Mouse (Mus musculus) olfactory bulb, adult 2 months (tissue): Measurements from ENCODE around the gene Scyl1. TPM values are rescaled to one million over a fixed set of nuclear protein-coding genes. Genes with fewer than 3 reads are reported as not detected.

Source experiments
- H3K27ac ChIP-seq: fragments of 200-500 bp; 2 replicates; pipeline ENCODE4 v1.5.1; 2012; ENCODE audit warnings: low read depth, low read length; ENCODE audit not compliant: insufficient read depth
- H3K4me1 ChIP-seq: fragments of 200-500 bp; 2 replicates; pipeline ENCODE4 v1.6.1; 2012; ENCODE audit warnings: low read length; ENCODE audit not compliant: control insufficient read depth, insufficient read depth
- H3K4me3 ChIP-seq: fragments of 200-500 bp; 2 replicates; pipeline ENCODE4 v1.5.1; 2012; ENCODE audit warnings: mild to moderate bottlenecking, low read depth, low read length, moderate library complexity; ENCODE audit not compliant: insufficient read depth
- CTCF ChIP-seq: fragments of 200-500 bp; IDR thresholded peaks from 2 replicates; pipeline ENCODE4 v1.5.1; 2012; ENCODE audit warnings: low read depth, mild to moderate bottlenecking, low read length, moderate library complexity; ENCODE audit not compliant: insufficient read depth
- POLR2A ChIP-seq: fragments of 200-500 bp; IDR thresholded peaks from 2 replicates; pipeline ENCODE4 v1.6.1; 2012; ENCODE audit warnings: mild to moderate bottlenecking, low read depth, low read length, moderate library complexity; ENCODE audit not compliant: insufficient read depth
- WGBS: fragments of 180-500 bp; shearing (Covaris S2); methylation state at CpG from one replicate; pipeline ENCODE4 v1.1.7; 2018; 5-methylcytosine and 5-hydroxymethylcytosine counted together
- polyA plus RNA-seq: library from polyadenylated mRNA; stranded (reverse); fragments of >200 nt; gene quantifications from 2 replicates; pipeline ENCODE4 v1.2.4, GENCODE M21; 2012; ENCODE audit warnings: low replicate concordance; ENCODE audit not compliant: missing spikeins, insufficient read depth, insufficient read length

Gene Scyl1
- polyA plus RNA-seq, 1 experiment = not detected

DNA sequence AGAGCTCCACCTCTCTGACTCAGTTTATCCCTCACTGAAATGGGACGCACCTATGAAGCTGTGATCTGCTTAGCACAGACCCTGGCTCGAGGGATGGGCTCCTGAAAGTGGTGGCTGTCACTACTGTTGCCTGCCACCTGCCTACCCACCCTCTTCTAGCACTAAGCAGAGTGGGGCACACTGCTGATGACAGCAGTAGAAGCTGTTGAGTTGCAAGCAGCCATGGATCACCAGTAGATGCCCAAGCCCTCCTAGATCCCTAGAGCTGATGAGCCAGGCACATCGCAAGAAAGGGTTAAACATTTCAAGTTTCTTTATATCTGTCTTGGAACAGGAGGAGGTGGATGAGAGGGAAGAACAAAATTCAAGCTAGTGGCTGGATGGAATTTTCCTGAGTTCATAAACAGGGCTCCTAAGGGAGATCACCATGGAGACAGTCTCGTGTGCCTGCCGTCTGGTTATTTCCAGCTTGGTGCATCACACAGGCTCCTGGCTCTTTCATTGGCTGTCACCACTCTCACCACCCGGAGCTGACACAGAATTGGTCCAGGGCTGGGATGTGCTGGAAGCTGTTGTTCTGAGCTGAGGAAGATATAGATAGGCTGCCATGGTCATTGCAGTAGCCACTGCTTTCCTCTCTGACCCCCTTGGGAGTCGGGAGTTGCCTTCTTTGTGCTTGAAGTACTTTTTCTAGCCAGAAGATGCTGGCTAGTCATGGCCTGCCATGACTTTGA lies 40.7 kb upstream of the Scyl1 start:
- Histone ChIP-seq H3K27ac (peak overlapping the region; percentile 100), H3K4me1 (peaks cover 79% of the 10 kb centered on the region), H3K4me3 (no peak overlapping the region)
- TF ChIP-seq POLR2A = peak; percentile 44; the same call in 1 of the 2 replicates
- TF ChIP-seq CTCF = no peak
- WGBS = 17% methylated on average over 7 of the region's 7 CpGs

DNA sequence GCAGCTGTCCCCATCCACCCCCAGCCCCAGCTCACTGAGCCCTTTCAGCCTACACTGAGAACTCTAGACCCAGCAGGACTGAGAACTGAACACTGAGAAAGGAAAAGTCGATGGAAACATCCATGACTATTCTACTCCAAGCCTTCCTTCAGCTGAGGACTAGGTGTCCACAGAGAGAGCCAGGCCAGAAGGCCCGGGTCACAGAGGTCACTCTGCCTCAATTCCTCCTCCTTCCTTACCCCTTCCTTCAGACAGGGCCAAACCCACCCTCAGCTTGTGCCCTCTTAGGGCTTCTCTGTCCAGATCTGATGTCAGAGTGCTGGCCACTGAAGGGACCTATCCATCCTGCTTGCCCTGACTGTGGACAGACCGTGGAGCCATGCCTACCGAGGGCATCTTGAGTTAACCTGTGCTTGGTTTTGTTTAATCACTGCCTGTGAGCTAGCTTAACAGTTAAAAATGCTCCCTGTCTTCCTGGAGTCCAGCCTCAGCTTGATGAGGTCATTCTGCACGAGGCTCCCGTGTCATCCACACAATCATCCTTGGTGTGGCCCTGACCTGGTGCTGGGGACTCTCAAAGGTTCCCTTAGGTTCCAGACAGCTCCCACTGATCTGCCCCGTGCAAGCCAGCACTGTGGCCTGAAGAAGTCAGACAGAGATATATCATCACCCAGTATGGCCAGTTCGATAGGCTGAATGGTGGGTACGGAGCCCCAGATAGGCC lies 39.8 kb upstream of the Scyl1 start:
- 50% methylated on average over 9 of the region's 9 CpGs for WGBS
- Histone ChIP-seq H3K27ac (peak overlapping the region; percentile 100), H3K4me3 (no peak overlapping the region), H3K4me1 (peaks cover 80% of the 10 kb centered on the region)
- TF ChIP-seq CTCF (no peak), POLR2A (no peak)

DNA sequence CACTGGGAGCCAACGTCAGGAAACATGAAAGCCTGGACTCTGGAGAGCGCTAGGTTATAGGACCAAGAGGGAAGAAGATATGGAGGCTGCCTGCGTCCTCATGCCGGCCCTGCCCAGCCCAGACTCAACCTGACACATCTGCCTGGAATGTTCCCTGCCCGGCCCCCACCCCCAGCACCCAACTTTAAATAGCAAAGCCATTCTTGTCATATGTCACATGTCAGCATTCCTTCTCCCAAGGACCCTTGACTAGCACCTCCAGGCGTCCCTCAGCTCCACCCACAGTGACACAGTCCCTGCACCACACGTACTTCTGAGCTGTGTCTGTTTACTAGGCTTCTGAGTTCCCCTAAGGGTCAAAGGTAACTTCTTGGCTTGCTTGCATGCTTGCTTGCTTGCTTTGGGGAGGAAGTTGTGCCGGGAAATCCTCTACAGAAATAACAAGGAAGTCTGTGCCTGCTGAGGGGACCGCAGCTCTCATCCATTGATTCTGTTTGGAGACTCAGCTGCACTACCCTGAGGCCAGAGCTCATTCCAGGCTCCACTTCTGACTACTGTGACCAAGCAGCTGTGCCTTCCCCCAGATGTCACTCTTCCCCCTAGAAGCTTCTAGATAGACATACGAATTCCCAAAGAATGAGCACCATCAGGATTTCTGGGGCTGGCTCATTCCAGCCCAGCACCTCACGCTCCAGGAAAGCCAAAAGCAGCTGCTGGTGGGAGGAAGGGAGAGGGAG lies 39.1 kb upstream of the Scyl1 start:
- peaks cover 82% of the 10 kb centered on the region for H3K4me1 ChIP-seq
- H3K27ac ChIP-seq = peak overlapping the region; percentile 100
- 25% methylated on average over 11 of the region's 11 CpGs for WGBS
- H3K4me3 ChIP-seq = no peak overlapping the region
- no peak for TF ChIP-seq POLR2A
- TF ChIP-seq CTCF = no peak

DNA sequence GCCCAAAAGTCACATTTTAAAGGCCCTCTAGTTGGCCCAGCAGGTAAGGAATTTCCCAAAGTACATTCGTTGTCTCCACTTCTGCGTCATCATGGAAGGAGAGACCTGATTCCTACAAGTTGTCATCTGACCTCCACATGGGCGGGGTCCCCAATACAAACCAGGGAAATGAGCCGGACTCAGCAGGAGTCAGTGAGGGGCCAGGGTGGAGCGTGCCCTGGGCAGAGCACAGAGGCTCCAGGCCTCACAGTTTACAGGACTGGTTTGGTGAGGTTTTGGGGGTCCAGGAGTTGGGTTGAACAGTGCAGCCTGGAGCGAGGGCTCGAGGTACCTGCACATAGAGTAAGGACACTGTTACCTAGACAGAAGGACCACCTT lies 38.5 kb upstream of the Scyl1 start:
- no peak overlapping the region for H3K4me3 ChIP-seq
- no peak for TF ChIP-seq CTCF
- no peak for TF ChIP-seq POLR2A
- peak overlapping the region; percentile 100 for H3K27ac ChIP-seq
- 72% methylated on average over 7 of the region's 7 CpGs for WGBS
- peaks cover 82% of the 10 kb centered on the region for H3K4me1 ChIP-seq

DNA sequence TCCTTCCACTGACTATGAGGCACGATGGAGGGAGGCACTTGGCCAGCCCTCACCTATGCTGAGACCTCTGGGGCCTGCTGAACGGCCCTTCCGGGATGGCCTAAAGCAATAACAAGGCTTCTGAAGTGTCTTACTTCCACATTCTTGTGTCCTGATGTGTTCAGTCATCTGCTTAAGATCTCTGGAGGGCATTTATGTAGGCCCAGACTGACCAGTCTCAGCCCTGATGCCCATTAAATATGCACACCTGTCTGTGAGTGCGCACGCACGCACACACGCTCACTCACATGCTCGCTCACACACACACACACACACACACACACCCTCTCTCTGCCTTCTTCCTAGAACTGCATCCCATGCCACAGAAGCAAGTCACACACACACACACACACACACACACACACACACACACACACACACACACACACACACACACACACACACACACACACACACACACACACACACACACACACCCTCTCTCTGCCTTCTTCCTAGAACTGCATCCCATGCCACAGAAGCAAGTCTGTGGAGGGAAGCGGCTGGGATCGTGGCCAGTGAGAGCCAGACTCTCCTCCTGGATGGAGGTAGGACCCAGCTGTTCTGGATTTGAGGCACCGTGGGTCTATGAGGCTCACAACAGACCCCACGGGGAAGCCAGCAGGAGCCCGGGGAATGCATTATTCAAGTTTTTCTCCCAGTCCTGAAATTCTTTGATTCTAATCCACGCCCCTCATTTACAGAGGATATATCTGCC lies 37.9 kb upstream of the Scyl1 start:
- H3K4me1 ChIP-seq = peaks cover 80% of the 10 kb centered on the region
- H3K27ac ChIP-seq = peak overlapping the region; percentile 100
- 61% methylated on average over 14 of the region's 14 CpGs for WGBS

DNA sequence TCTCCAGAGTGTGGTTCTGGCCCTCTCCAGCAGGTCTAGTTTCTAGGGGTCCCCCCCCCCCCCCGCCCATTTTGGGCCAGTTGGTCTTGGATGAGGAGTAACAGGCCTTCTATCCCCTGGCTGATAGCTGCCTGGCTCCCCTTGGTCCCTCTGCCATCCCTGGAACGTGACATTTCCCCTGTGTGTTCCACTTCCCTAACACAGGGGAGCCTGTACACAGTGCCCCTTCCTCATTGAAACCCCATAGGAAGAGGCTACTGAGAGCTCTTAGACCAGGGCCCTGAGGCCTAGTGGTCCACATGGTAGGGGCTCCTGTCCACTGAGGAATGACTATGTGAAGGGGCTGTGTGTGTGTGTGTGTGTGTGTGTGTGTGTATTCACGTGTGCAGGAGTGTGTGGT lies 36.5 kb upstream of the Scyl1 start:
- no peak overlapping the region for H3K27ac ChIP-seq
- 55% methylated on average over 3 of the region's 3 CpGs for WGBS
- peaks cover 82% of the 10 kb centered on the region for H3K4me1 ChIP-seq
- TF ChIP-seq POLR2A (no peak), CTCF (no peak)
- no peak overlapping the region for H3K4me3 ChIP-seq

More for the DNA sequence above, 37.9 kb upstream of the Scyl1 start:
- H3K4me3 ChIP-seq = no peak overlapping the region
- TF ChIP-seq POLR2A (no peak), CTCF (no peak)

DNA sequence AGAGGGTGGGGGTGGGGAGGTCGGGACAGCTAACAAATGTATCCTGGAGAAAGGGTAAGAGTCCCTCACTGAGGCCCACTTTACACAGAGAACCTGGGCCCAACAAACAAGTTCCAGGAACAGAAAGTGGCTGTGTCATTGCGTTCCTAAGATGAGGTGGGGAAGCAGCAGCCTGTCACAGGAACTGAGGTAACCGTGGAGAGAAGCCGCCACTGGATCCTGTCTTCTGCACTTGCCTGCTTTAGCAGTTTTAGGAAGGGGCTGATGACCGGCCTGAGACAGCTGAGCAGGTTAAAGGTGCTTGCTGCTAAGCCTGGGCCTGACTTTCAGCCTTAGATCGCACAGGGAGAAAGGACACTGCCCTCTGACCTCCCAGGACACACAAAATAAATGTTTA lies 35.6 kb upstream of the Scyl1 start:
- Histone ChIP-seq H3K27ac (peak overlapping the region; percentile 93), H3K4me3 (no peak overlapping the region), H3K4me1 (peaks cover 76% of the 10 kb centered on the region)
- 38% methylated on average over 6 of the region's 6 CpGs for WGBS
- no peak for TF ChIP-seq POLR2A
- no peak for TF ChIP-seq CTCF

DNA sequence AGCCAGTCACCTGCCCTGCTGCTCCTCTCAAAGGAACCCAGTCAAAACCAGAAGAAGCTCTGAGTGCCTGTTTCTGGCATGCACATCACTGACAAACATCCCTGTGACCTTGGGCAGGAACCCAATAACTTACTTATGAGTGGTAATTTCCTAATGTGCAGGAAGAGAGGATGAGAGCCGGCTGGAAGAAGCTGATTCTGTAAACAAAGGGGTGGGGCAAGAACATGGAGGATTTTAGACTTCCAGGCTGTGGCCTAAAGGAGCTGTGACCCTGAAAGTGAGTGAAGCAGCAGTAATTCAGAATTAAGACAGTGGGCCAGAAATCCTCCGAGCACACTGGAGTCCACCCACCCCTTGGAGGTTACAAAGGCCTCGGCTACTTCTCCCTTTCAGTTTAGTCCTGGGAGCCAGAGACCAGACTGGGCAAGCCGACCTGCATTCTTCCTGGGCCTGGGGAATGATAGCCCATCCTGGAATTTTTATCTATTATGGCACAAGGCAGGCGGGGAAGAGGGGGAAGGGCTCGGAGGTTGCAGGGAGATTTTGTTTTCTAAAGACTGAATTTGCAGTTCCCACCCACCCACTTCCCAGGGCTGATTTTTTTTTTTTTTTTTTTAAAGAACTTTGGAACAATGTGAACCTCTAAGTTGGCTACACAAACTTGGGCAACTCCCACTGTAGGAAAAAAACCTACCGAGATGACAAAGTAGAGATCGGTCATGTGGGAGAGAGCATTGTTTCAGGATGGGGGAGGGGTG lies 35.0 kb upstream of the Scyl1 start:
- TF ChIP-seq CTCF = no peak
- no peak for TF ChIP-seq POLR2A
- WGBS = 3% methylated on average over 8 of the region's 8 CpGs
- Histone ChIP-seq H3K4me3 (no peak overlapping the region), H3K4me1 (peaks cover 70% of the 10 kb centered on the region), H3K27ac (peak overlapping the region; percentile 83)
